Mouse (Mus musculus) stomach, embryonic 16.5 days (tissue): Measurements from ENCODE around the gene Gon4l. TPM values are rescaled to one million over a fixed set of nuclear protein-coding genes. Genes with fewer than 3 reads are reported as not detected.

Experiments
- ATAC-seq: fragments of 200-750 bp; cut with Nextera tagmentation; 2 replicates; pipeline ENCODE4 v1.8.0; 2017; ENCODE audit warnings: moderate number of reproducible peaks, moderate TSS enrichment; ENCODE audit not compliant: insufficient read depth, low FRiP score
- H3K27ac ChIP-seq: fragments of 300-500 bp; sonication (generic); 2 replicates; pipeline ENCODE4 v1.5.1; 2014; ENCODE audit warnings: low read length
- H3K27me3 ChIP-seq: fragments of 300-500 bp; sonication (generic); 2 replicates; pipeline ENCODE4 v1.6.1; 2014; ENCODE audit warnings: low read length, control low read depth, mixed read lengths; ENCODE audit not compliant: control insufficient read depth, insufficient read depth
- H3K36me3 ChIP-seq: fragments of 300-500 bp; sonication (generic); 2 replicates; pipeline ENCODE4 v1.6.1; 2014; ENCODE audit warnings: low read length; ENCODE audit not compliant: control insufficient read depth, insufficient read depth
- H3K4me1 ChIP-seq: fragments of 300-500 bp; sonication (generic); 2 replicates; pipeline ENCODE4 v1.6.1; 2014; ENCODE audit warnings: low read length, control low read depth, mixed read lengths; ENCODE audit not compliant: control insufficient read depth, insufficient read depth
- H3K4me2 ChIP-seq: fragments of 300-500 bp; sonication (generic); 2 replicates; pipeline ENCODE4 v1.6.1; 2014; ENCODE audit warnings: low read depth, low read length, mixed read lengths
- H3K4me3 ChIP-seq: fragments of 300-500 bp; sonication (generic); replicated peaks from 2 replicates; pipeline ENCODE4 v1.5.1; 2014; ENCODE audit warnings: mild to moderate bottlenecking, low read length
- H3K9ac ChIP-seq: fragments of 300-500 bp; sonication (generic); 2 replicates; pipeline ENCODE4 v1.6.1; 2014; ENCODE audit warnings: low read length
- H3K9me3 ChIP-seq: fragments of 300-500 bp; sonication (generic); replicated peaks from 2 replicates; pipeline ENCODE4 v1.6.1; 2016; ENCODE audit warnings: low read length, control low read depth; ENCODE audit not compliant: control insufficient read depth
- WGBS: fragments of 180-500 bp; shearing (Covaris S2); extraction: QIAGEN DNeasy Blood & Tissue Kit; methylation state at CpG from one replicate; pipeline ENCODE4 v1.1.7; 2014; 5-methylcytosine and 5-hydroxymethylcytosine counted together
- polyA plus RNA-seq: library from polyadenylated mRNA; unstranded; fragments of >200 nt; fragmentation: Nextera tagmentation; extraction: Ambion mirVana; gene quantifications from 2 replicates; pipeline ENCODE4 v1.2.1, GENCODE M21; 2015

Gene Gon4l
- polyA plus RNA-seq, 1 experiment from 2014 or later: 9.1 TPM

DNA sequence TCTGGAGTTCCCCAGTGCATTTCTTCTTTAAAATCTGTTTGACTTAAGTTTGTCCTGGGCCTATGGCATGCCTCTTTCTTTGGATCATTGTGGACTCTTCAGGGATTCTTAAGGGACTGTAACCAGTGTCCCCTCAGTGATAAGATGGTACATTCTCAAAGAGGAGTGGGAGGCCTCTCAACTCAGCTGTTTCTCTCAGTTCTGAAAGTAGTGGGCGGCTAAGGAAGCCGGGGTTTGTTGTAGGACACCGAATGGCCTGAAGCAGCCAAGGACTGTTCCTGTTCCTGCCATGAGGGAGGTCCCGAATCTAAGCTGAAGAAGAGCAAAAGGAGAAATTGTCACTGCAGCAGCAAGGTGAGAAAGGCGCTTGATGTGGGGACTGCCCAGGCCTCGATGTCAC lies 70.2 kb downstream of the Gon4l start:
- Histone ChIP-seq H3K27ac (no peak overlapping the region), H3K9ac (no peak overlapping the region), H3K4me2 (no peak overlapping the region), H3K4me1 (no peaks in the 10 kb centered on the region), H3K27me3 (no peaks in the 10 kb centered on the region), H3K36me3 (peaks cover 30% of the 10 kb centered on the region; the same call in 1 of the 2 replicates), H3K4me3 (no peak overlapping the region), H3K9me3 (no peaks in the 10 kb centered on the region)
- 84% methylated on average over 6 of the region's 6 CpGs for WGBS
- ATAC-seq: no peak

DNA sequence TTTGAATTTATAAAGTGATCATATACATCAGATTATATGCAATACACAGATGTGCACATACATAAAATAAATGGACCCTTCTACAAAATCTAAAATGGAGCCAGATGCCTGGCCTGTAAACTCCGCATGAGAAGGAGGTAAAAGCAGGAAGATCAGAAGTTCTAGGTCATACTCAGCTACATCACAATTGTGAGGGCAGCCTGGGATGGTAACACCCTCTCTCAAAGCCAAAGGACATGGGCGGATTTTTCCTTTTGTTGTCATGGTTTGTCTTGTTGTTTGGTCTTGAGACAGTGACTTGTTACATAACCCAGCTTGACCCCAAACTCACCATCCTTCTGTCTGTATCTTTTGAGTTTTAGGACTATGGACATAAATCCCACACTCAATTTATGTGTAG lies 70.7 kb downstream of the Gon4l start:
- peaks cover 30% of the 10 kb centered on the region; the same call in 1 of the 2 replicates for H3K36me3 ChIP-seq
- no peak for ATAC-seq
- 88% methylated on average over 2 of the region's 2 CpGs for WGBS

DNA sequence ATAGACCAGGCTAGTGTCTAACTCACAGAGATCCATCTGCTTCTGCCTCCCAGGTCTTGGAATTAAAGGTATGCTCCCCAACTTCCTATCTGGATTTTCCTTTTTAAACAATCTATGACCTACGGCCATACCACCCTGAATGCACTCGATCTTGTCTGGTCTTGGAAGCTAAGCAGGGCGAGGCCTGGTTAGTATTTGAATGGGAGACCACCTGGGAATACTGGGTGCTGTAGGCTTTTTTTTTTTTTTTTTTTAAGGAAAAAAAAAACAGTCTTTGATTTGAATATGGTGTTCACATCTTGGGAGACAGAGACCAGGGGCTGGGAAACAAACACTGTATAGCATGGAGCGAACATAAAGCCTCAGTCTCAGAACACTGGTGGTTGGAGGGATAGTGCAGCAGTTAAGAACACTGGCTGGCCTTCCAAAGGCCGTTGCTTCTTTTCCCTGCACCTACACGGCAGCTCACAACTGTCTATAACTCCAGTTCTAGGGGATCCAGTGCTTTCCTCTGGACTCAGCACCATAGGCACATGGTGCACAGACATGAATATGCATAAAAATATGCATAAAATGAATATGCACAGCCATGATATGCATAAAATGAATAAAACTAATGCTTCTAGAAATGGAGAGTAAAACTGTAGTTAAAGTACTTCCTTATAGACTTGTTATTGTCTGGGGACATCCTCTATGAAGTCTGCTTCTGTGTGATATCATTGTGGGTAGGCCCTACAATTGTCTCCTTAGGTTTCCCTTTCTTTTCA lies 71.5 kb downstream of the Gon4l start:
- Histone ChIP-seq H3K27ac (no peak overlapping the region), H3K4me1 (no peaks in the 10 kb centered on the region), H3K4me2 (no peak overlapping the region), H3K27me3 (no peaks in the 10 kb centered on the region), H3K4me3 (no peak overlapping the region), H3K9me3 (no peaks in the 10 kb centered on the region), H3K9ac (no peak overlapping the region), H3K36me3 (peaks cover 31% of the 10 kb centered on the region; the same call in 1 of the 2 replicates)
- no peak for ATAC-seq
- WGBS: 80% methylated on average over 6 of the region's 6 CpGs

More for the DNA sequence above, 70.7 kb downstream of the Gon4l start:
- H3K4me1 ChIP-seq: no peaks in the 10 kb centered on the region
- H3K9ac ChIP-seq: no peak overlapping the region
- H3K27ac ChIP-seq: no peak overlapping the region
- no peaks in the 10 kb centered on the region for H3K9me3 ChIP-seq
- H3K27me3 ChIP-seq: no peaks in the 10 kb centered on the region
- H3K4me3 ChIP-seq: no peak overlapping the region
- no peak overlapping the region for H3K4me2 ChIP-seq

DNA sequence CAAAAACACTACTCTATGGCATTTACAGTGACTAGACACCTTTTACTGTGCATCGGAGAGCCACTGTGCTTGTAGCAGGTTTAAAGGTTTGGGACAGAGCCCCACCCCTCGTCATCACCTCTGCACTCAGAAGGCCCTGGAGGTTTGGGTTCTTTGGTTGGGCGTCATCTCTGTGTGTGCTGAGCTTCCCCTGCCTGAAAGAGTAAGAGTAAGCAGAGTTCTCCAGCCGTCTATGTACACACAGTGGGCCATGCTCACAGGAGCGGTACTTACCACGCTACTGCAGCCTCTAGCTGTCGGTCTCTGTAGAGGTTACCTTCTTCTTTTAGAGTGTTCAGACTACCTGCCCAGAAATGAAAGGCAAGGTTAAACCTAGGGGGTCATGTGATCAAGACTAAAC lies 77.6 kb downstream of the Gon4l start:
- no peak overlapping the region for H3K9ac ChIP-seq
- ATAC-seq: no peak
- H3K27ac ChIP-seq: no peak overlapping the region
- H3K27me3 ChIP-seq: no peaks in the 10 kb centered on the region
- WGBS: 80% methylated on average over 7 of the region's 7 CpGs
- H3K4me3 ChIP-seq: no peak overlapping the region
- no peaks in the 10 kb centered on the region for H3K9me3 ChIP-seq
- 0 out of 2 replicates have a peak, but pooled peaks cover 19% of the 10 kb centered on the region for H3K36me3 ChIP-seq
- H3K4me1 ChIP-seq: peaks cover 4% of the 10 kb centered on the region
- peak overlapping the region; percentile 84 for H3K4me2 ChIP-seq

DNA sequence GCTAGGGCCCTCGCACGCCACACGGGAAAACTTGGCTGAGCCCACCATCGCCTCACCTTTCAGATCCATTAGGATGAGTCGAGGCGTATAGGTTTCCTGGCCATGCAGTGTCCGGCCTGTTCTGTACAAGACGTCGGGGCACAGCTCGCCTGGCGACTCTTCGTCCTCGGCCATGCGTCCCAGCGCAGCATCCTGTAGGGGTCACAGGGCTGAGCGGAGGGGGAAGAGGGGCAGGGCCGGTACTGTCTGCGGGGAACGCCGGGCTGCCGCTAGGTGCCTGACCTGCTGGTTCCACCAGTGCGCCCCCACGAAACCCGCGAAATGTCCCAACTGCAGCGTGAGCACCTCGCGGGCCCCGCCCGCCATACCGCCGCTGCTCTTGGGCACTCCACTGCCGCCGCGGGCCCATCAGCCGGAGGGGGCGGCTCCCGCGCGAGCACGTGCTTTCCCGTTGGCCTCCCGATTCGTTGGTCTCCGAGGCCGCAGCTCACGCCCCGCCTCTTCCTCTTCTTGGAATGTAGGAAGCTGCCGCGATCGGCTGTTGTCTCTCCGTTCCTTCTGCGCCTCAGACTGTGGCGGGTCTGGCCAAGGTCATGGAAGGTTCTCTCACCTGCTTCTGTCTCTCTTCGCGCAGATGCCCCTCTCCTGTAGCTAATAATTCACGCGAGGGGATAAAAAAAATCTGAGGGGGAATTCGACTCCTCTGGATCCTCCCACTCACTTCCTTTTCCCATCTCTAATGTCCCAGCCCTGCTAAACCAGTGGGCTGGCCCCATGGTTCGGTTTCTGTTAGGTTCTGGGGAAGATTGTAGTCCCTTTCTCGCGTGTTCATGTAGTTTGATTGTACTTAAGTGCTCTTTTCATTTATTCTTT lies 78.7 kb downstream of the Gon4l start, which contains the start of gene Msto1:
Gene Msto1 (minus strand): TSS at position 489 of the 873 bp plus-strand sequence.
- Histone ChIP-seq H3K4me3 (peak within 1 kb of the TSS; percentile 70), H3K27me3 (no peaks in the 10 kb centered on the region), H3K4me1 (peaks cover 4% of the 10 kb centered on the region), H3K9me3 (no peaks in the 10 kb centered on the region), H3K27ac (peak within 1 kb of the TSS; percentile 91), H3K36me3 (0 out of 2 replicates have a peak, but pooled peaks cover 11% of the 10 kb centered on the region), H3K9ac (peak within 1 kb of the TSS; percentile 82), H3K4me2 (peak within 1 kb of the TSS; percentile 84)
- 0% methylated on average over 62 of the region's 62 CpGs for WGBS
- peak; percentile 96 for ATAC-seq

DNA sequence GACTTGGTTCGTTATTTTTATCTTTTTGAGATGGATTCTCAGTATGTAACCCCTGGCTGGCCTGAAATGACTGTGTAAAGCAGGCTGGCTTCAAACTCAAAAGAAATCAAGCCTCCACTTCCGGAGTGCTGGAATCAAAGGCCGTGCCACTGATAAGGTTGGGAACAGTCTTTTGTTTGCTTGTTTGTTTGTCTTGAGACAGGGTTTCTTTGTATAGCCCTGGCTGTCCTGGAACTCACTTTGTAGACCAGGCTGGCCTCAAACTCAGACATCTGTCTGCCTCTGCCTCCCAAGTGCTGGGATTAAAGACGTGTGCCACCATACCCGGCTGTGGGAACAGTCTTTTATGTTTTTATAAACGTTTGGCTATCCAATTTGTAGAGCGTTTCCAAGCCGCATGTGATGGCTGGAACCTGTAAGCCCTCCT lies 79.4 kb downstream of the Gon4l start:
- Histone ChIP-seq H3K9me3 (no peaks in the 10 kb centered on the region), H3K27me3 (no peaks in the 10 kb centered on the region), H3K4me2 (peak overlapping the region; percentile 62), H3K9ac (peak overlapping the region; percentile 81), H3K4me3 (peak overlapping the region; percentile 70), H3K36me3 (0 out of 2 replicates have a peak, but pooled peaks cover 11% of the 10 kb centered on the region), H3K4me1 (peaks cover 4% of the 10 kb centered on the region), H3K27ac (peak overlapping the region; percentile 91)
- 27% methylated on average over 8 of the region's 8 CpGs for WGBS
- ATAC-seq: no peak

DNA sequence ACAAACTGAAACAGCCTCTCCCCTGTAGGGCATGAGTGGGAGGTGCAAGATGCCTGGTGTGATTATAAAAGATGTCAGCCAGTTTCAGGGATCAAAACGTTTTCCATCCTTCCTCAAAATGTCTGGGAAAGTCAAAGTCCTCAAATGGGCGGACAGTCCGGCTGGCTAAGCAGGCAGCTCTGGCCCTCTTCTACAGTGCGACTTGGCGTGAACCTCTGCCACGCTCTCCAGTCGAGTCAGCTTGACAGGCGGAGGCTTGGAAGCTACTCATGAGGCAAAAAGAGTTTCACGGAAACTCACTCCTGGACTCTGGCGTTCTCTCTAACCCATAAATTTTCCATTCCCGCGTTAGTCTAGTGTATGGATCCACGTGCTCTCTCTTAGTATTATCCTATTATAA lies 84.0 kb downstream of the Gon4l start:
- ATAC-seq: no peak
- no peaks in the 10 kb centered on the region for H3K9me3 ChIP-seq
- H3K27ac ChIP-seq: no peak overlapping the region
- no peaks in the 10 kb centered on the region for H3K27me3 ChIP-seq
- WGBS: 65% methylated on average over 13 of the region's 13 CpGs
- H3K4me3 ChIP-seq: no peak overlapping the region
- peaks cover 4% of the 10 kb centered on the region for H3K4me1 ChIP-seq
- no peak overlapping the region for H3K4me2 ChIP-seq
- H3K9ac ChIP-seq: no peak overlapping the region
- H3K36me3 ChIP-seq: peaks cover 11% of the 10 kb centered on the region; the same call in 1 of the 2 replicates

DNA sequence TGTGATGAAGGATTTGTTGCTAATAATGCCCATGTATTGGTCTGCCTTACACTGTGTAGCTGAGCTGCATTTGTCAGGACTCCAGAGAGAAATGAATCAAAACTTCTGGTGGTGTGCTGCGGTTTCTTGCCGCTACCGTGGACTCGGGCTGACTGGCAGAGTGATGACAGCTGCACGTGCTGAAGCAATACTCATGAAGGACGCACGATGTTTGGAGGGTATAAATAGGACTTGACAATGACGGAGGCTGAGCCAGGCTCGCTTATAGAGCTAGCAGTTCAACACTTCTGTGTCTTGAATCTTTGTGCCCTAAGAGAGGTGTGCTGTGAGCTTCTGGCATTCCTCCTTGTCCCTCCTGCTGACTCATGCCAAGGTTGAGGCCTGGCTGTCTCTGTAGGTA lies 86.4 kb downstream of the Gon4l start:
- Histone ChIP-seq H3K27ac (no peak overlapping the region), H3K4me1 (no peaks in the 10 kb centered on the region), H3K4me3 (no peak overlapping the region), H3K27me3 (no peaks in the 10 kb centered on the region), H3K4me2 (no peak overlapping the region), H3K9me3 (no peaks in the 10 kb centered on the region), H3K36me3 (peaks cover 15% of the 10 kb centered on the region; the same call in 1 of the 2 replicates), H3K9ac (no peak overlapping the region)
- WGBS: 93% methylated on average over 9 of the region's 9 CpGs
- no peak for ATAC-seq
